Mouse (Mus musculus) lung, postnatal 14 days (tissue): ENCODE measurements at regions not wholly inside any gene's neighbourhood (a gene's known extent, or its start where the extent isn't known, plus 50 kb on each side); places are given as distances from the start of the nearest gene placed in this dataset.

Experiments
- DNase-seq: peaks from one replicate; pipeline ENCODE4 v3.0.0; 2021

- no peak for DNase-seq
Observed at GRCm38 (mm10) chr1:43247609-43248008, 50.8 kb upstream of the Fhl2 start.

GRCm38 (mm10) chr1:43250281-43250680 is 53.5 kb upstream of the Fhl2 start:
- no peak for DNase-seq

GRCm38 (mm10) chr1:43251356-43251755 is 54.6 kb upstream of the Fhl2 start:
- no peak for DNase-seq

- DNase-seq, result no peak
Observed at GRCm38 (mm10) chr1:43254129-43254528, 57.3 kb upstream of the Fhl2 start.

GRCm38 (mm10) chr1:43256078-43256477 is 59.3 kb upstream of the Fhl2 start:
- DNase-seq, result no peak

GRCm38 (mm10) chr1:43257909-43258308 is 61.1 kb upstream of the Fhl2 start:
- no peak for DNase-seq

GRCm38 (mm10) chr1:43259841-43260240 is 63.1 kb upstream of the Fhl2 start:
- no peak for DNase-seq

- no peak for DNase-seq
Observed at GRCm38 (mm10) chr1:43260491-43260890, 63.7 kb upstream of the Fhl2 start.

GRCm38 (mm10) chr1:43264407-43264889 is 67.7 kb upstream of the Fhl2 start:
- DNase-seq, result peak; percentile 76

- no peak for DNase-seq
Observed at GRCm38 (mm10) chr1:43265699-43266455, 69.1 kb upstream of the Fhl2 start.

GRCm38 (mm10) chr1:43269685-43270084 is 72.9 kb upstream of the Fhl2 start:
- peak; percentile 5 for DNase-seq

GRCm38 (mm10) chr1:43273236-43273868 is 76.6 kb upstream of the Fhl2 start:
- DNase-seq, result no peak

GRCm38 (mm10) chr1:43291736-43292135 is 95.0 kb upstream of the Fhl2 start:
- DNase-seq, result no peak

- DNase-seq, result no peak
Observed at GRCm38 (mm10) chr1:43292561-43292960, 95.8 kb upstream of the Fhl2 start.

GRCm38 (mm10) chr1:43294221-43295012 is 97.6 kb upstream of the Fhl2 start:
- no peak for DNase-seq

GRCm38 (mm10) chr1:43297579-43297978 is 100.8 kb upstream of the Fhl2 start:
- no peak for DNase-seq

- no peak for DNase-seq
Observed at GRCm38 (mm10) chr1:43298746-43299145, 102.0 kb upstream of the Fhl2 start.

GRCm38 (mm10) chr1:43299490-43300302 is 102.9 kb upstream of the Fhl2 start:
- DNase-seq, result peak; percentile 8

- DNase-seq, result no peak
Observed at GRCm38 (mm10) chr1:43300676-43301075, 103.9 kb upstream of the Fhl2 start.

GRCm38 (mm10) chr1:43301866-43302571 is 105.2 kb upstream of the Fhl2 start:
- DNase-seq, result no peak

GRCm38 (mm10) chr1:43302657-43303056 is 105.9 kb upstream of the Fhl2 start:
- no peak for DNase-seq
